Mouse (Mus musculus) CH12.LX (cell line): ENCODE measurements around the gene Agmo. TPM values are rescaled to one million over a fixed set of nuclear protein-coding genes. Genes with fewer than 3 reads are reported as not detected.

ENCODE experiments used
- DNase-seq: peaks from one replicate; pipeline ENCODE4 v3.0.0-alpha.2; 2013; ENCODE audit errors: extremely low read depth
- H3K27ac ChIP-seq: 2 replicates; pipeline ENCODE4 v1.5.1; 2012; ENCODE audit warnings: low read depth, mild to moderate bottlenecking, control low read depth, moderate library complexity; ENCODE audit not compliant: insufficient read depth
- H3K27me3 ChIP-seq: replicated peaks from 2 replicates; pipeline ENCODE3; 2012; ENCODE audit warnings: inconsistent platforms
- H3K36me3 ChIP-seq, 2 experiments: replicated peaks in 1 of 2; 2 replicates each; pipeline versions ENCODE3 to v1.6.1; 2012; ENCODE audit warnings: inconsistent platforms in 1 of 2, low read length in 1 of 2, mild to moderate bottlenecking in 1 of 2, mixed read lengths in 1 of 2, moderate library complexity in 1 of 2; ENCODE audit not compliant: control insufficient read depth in 1 of 2, insufficient read depth in 1 of 2
- H3K4me1 ChIP-seq, 2 experiments: 2 replicates each; pipeline ENCODE4 v1.6.1; 2012; ENCODE audit warnings: inconsistent platforms in 1 of 2, moderate library complexity in 1 of 2; ENCODE audit not compliant: insufficient read depth in 2 of 2, control insufficient read depth in 1 of 2
- H3K4me2 ChIP-seq: 2 replicates; pipeline ENCODE4 v1.6.1; 2012; ENCODE audit warnings: low read depth, mild to moderate bottlenecking, control low read depth; ENCODE audit not compliant: poor library complexity, insufficient read depth, severe bottlenecking
- H3K4me3 ChIP-seq, 3 experiments: fragments of 150-350 bp in 1 of 3; sonication (generic) in 1 of 3; replicated peaks in 1 of 3; 2 replicates each; pipeline versions ENCODE3 to v1.5.1; 2011 to 2012; ENCODE audit warnings: low read depth in 2 of 3, low read length in 2 of 3, mild to moderate bottlenecking in 2 of 3, moderate library complexity in 2 of 3, control low read depth in 1 of 3, improper control_type of control experiment in 1 of 3, inconsistent platforms in 1 of 3, mixed read lengths in 1 of 3; ENCODE audit not compliant: poor library complexity in 1 of 3
- H3K79me2 ChIP-seq: replicated peaks from 2 replicates; pipeline ENCODE4 v1.6.1; 2012; ENCODE audit warnings: mild to moderate bottlenecking, moderate library complexity; ENCODE audit not compliant: control insufficient read depth, poor library complexity, insufficient read depth, severe bottlenecking; ENCODE audit errors: extremely low read depth
- H3K9ac ChIP-seq: 2 replicates; pipeline ENCODE4 v1.6.1; 2012; ENCODE audit warnings: low read depth, mild to moderate bottlenecking, control low read depth, moderate library complexity; ENCODE audit not compliant: insufficient read depth
- H3K9me3 ChIP-seq: replicated peaks from 2 replicates; pipeline ENCODE3; 2012; ENCODE audit warnings: low read length, inconsistent platforms, mixed read lengths
- BHLHE40 ChIP-seq: IDR thresholded peaks from 2 replicates; pipeline ENCODE4 v1.6.1; 2011; ENCODE audit warnings: mild to moderate bottlenecking, low read depth, low read length, improper control_type of control experiment
- CHD2 ChIP-seq: IDR thresholded peaks from 2 replicates; pipeline ENCODE4 v1.6.1; 2011; ENCODE audit warnings: low read length, improper control_type of control experiment
- CTCF ChIP-seq, 2 experiments: IDR thresholded peaks in 1 of 2; conservative IDR thresholded peaks in 1 of 2; 2 replicates each; pipeline ENCODE4 v1.5.1; 2011 to 2012; ENCODE audit warnings: low read depth in 2 of 2, low read length in 2 of 2, improper control_type of control experiment in 1 of 2, inconsistent platforms in 1 of 2, mild to moderate bottlenecking in 1 of 2, moderate library complexity in 1 of 2
- ELF1 ChIP-seq: IDR thresholded peaks from 2 replicates; pipeline ENCODE4 v1.6.1; 2014; ENCODE audit warnings: low read depth, mild to moderate bottlenecking, inconsistent platforms, low read length, improper control_type of control experiment
- EP300 ChIP-seq: IDR thresholded peaks from 2 replicates; pipeline ENCODE4 v1.6.1; 2011; ENCODE audit warnings: low read length, improper control_type of control experiment
- GABPA ChIP-seq: IDR thresholded peaks from 2 replicates; pipeline ENCODE4 v1.6.1; 2012; ENCODE audit warnings: low read depth, low read length, improper control_type of control experiment, inconsistent platforms; ENCODE audit not compliant: insufficient replicate concordance
- HCFC1 ChIP-seq: IDR thresholded peaks from 2 replicates; pipeline ENCODE4 v1.6.1; 2012; ENCODE audit warnings: low read depth, mild to moderate bottlenecking, inconsistent platforms, low read length, improper control_type of control experiment
- IRF4 ChIP-seq: IDR thresholded peaks from 2 replicates; pipeline ENCODE4 v1.6.1; 2014; ENCODE audit warnings: low read depth, mild to moderate bottlenecking, inconsistent platforms, low read length, improper control_type of control experiment
- JUND ChIP-seq: conservative IDR thresholded peaks from 2 replicates; pipeline ENCODE4 v1.6.1; 2011; ENCODE audit warnings: low read depth, low read length, improper control_type of control experiment
- KAT2A ChIP-seq: IDR thresholded peaks from 2 replicates; pipeline ENCODE4 v1.6.1; 2012; ENCODE audit warnings: low read length, improper control_type of control experiment, inconsistent platforms; ENCODE audit not compliant: insufficient replicate concordance
- MAFK ChIP-seq: IDR thresholded peaks from 2 replicates; pipeline ENCODE4 v1.6.1; 2011; ENCODE audit warnings: low read length, improper control_type of control experiment; ENCODE audit not compliant: insufficient replicate concordance
- MAZ ChIP-seq: IDR thresholded peaks from 2 replicates; pipeline ENCODE4 v1.6.1; 2012; ENCODE audit warnings: low read depth, mild to moderate bottlenecking, inconsistent platforms, low read length, improper control_type of control experiment, moderate library complexity
- MEF2A ChIP-seq: IDR thresholded peaks from 2 replicates; pipeline ENCODE4 v1.6.1; 2014; ENCODE audit warnings: low read depth, mild to moderate bottlenecking, inconsistent platforms, low read length, improper control_type of control experiment, borderline replicate concordance
- NELFE ChIP-seq: IDR thresholded peaks from 2 replicates; pipeline ENCODE4 v1.6.1; 2011; ENCODE audit warnings: low read depth, low read length, improper control_type of control experiment
- PAX5 ChIP-seq: IDR thresholded peaks from 2 replicates; pipeline ENCODE4 v1.6.1; 2012; ENCODE audit warnings: low read length, inconsistent platforms, mixed read lengths
- RAD21 ChIP-seq: IDR thresholded peaks from 2 replicates; pipeline ENCODE4 v1.6.1; 2011; ENCODE audit warnings: low read depth, mild to moderate bottlenecking, low read length, improper control_type of control experiment, moderate library complexity
- USF1 ChIP-seq: IDR thresholded peaks from 2 replicates; pipeline ENCODE4 v1.6.1; 2014; ENCODE audit warnings: low read depth, mild to moderate bottlenecking, inconsistent platforms, low read length, improper control_type of control experiment
- ZMIZ1 ChIP-seq: IDR thresholded peaks from 2 replicates; pipeline ENCODE4 v1.6.1; 2012; ENCODE audit warnings: low read depth, mild to moderate bottlenecking, inconsistent platforms, low read length, improper control_type of control experiment
- ZNF384 ChIP-seq: IDR thresholded peaks from 2 replicates; pipeline ENCODE4 v1.6.1; 2012; ENCODE audit warnings: low read depth, low read length, improper control_type of control experiment, inconsistent platforms
- dilution Hi-C: fragments of 300-500 bp; cut with MboI; formaldehyde crosslinking; loops from 2 replicates; pipeline ENCODE4 v1.14.3; 2020; ENCODE audit warnings: low sequenced_read_pairs; ENCODE audit not compliant: extremely low pct_unique_long_range_greater_than_20kb, extremely low pct_ligation_motif_present
- in situ Hi-C: fragments of 300-500 bp; cut with MboI; formaldehyde crosslinking; loops from 3 replicates; pipeline ENCODE4 v1.14.3; 2019; ENCODE audit warnings: low sequenced_read_pairs, low pct_ligation_motif_present, low pct_unique_long_range_greater_than_20kb, mixed read lengths
- polyA plus RNA-seq: library from polyadenylated mRNA; unstranded; fragments of >175 nt; gene quantifications from 2 replicates; pipeline ENCODE4 v1.2.1, GENCODE M21; 2012; ENCODE audit warnings: low read depth; ENCODE audit not compliant: insufficient read length
- total RNA-seq, 2 experiments: library from RNA; depleted of rRNA; stranded (reverse); fragments of 300-350 nt in 1 of 2; fragments of >200 nt in 1 of 2; gene quantifications; 2 replicates each; pipeline ENCODE4 v1.2.3; 2012 to 2014

Agmo gene
- total and polyA plus RNA-seq, 3 experiments: 0.21 to 0.89 (median 0.61) TPM

DNA sequence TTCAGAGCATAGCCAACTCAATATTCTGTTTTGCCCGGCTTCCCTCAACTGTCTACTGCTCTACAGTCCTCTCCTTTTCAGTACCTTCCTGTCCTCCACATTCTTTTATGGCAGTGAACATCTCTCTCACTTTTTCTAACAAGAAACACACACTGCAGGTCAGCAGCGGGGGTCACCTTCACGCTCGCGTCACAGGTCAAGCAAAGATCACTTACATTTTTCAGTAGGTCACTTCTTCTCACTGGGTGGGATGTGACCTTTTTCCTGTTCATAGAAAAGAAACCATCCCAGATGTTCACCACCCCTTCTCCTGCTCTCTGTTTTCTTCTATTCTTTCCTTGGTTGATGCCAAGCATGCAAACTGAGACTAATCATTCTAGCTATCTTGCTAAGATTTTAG lies 230.2 kb downstream of the Agmo start:
- DNase-seq: no peak
- Histone ChIP-seq H3K27ac (no peak overlapping the region), H3K4me2 (no peak overlapping the region), H3K4me1 (no peaks in the 10 kb centered on the region), H3K9ac (no peak overlapping the region), H3K4me3 (no peak overlapping the region), H3K36me3 (no peaks in the 10 kb centered on the region), H3K9me3 (no peaks in the 10 kb centered on the region), H3K79me2 (no peaks in the 10 kb centered on the region), H3K27me3 (no peaks in the 10 kb centered on the region)
- in situ Hi-C loops (no loop called here), dilution Hi-C loops (no loop called here)
- TF ChIP-seq USF1 (no peak), ZMIZ1 (no peak), HCFC1 (no peak), MEF2A (no peak), MAZ (no peak), CHD2 (no peak), ZNF384 (no peak), IRF4 (no peak)

GRCm38 (mm10) chr12:37476849-37477248 lies 235.4 kb downstream of the Agmo start:
- no peak overlapping the region for H3K9ac ChIP-seq
- H3K4me2 ChIP-seq: no peak overlapping the region
- no peaks in the 10 kb centered on the region for H3K36me3 ChIP-seq
- TF ChIP-seq RAD21 (no peak), MAFK (peak; percentile 90)
- no peak for DNase-seq
- dilution Hi-C loops: no loop called here
- H3K4me1 ChIP-seq: no peaks in the 10 kb centered on the region
- H3K4me3 ChIP-seq: no peak overlapping the region
- no peaks in the 10 kb centered on the region for H3K79me2 ChIP-seq
- no peaks in the 10 kb centered on the region for H3K9me3 ChIP-seq
- in situ Hi-C loops: no loop called here
- no peak overlapping the region for H3K27ac ChIP-seq
- H3K27me3 ChIP-seq: no peaks in the 10 kb centered on the region

- H3K9me3 ChIP-seq: no peaks in the 10 kb centered on the region
- H3K4me2 ChIP-seq: no peak overlapping the region
- in situ Hi-C loops (no loop called here), dilution Hi-C loops (no loop called here)
- no peak overlapping the region for H3K9ac ChIP-seq
- no peak for TF ChIP-seq NELFE
- no peak for TF ChIP-seq EP300
- TF ChIP-seq BHLHE40: no peak
- no peak for TF ChIP-seq JUND
- no peak for TF ChIP-seq GABPA
- TF ChIP-seq CTCF (conservative IDR thresholded peaks at IDR 0.05 in 1 of 2, IDR thresholded peaks at IDR 0.05 in 1 of 2; ENCODE audit: low read depth in 2 of 2, low read length in 2 of 2): no peak
- no peak for TF ChIP-seq ELF1
- TF ChIP-seq RAD21: no peak
- no peak for TF ChIP-seq HCFC1
- no peak for TF ChIP-seq KAT2A
- no peak for TF ChIP-seq MEF2A
- no peak for TF ChIP-seq PAX5
- no peak overlapping the region for H3K27ac ChIP-seq
- H3K79me2 ChIP-seq: no peaks in the 10 kb centered on the region
- H3K27me3 ChIP-seq: no peaks in the 10 kb centered on the region
- no peak for DNase-seq
- H3K36me3 ChIP-seq: no peaks in the 10 kb centered on the region
- no peaks in the 10 kb centered on the region for H3K4me1 ChIP-seq
- no peak overlapping the region for H3K4me3 ChIP-seq
Observed at GRCm38 (mm10) chr12:37487991-37488390, 246.6 kb downstream of the Agmo start.
